Mouse (Mus musculus) WW6 (cell line): ENCODE results near the gene Psmd14.

ENCODE experiments used
- DNase-seq: peaks from one replicate; pipeline ENCODE4 v3.0.0-alpha.2; 2013; ENCODE audit warnings: low read depth, low spot score

Psmd14 gene

DNA sequence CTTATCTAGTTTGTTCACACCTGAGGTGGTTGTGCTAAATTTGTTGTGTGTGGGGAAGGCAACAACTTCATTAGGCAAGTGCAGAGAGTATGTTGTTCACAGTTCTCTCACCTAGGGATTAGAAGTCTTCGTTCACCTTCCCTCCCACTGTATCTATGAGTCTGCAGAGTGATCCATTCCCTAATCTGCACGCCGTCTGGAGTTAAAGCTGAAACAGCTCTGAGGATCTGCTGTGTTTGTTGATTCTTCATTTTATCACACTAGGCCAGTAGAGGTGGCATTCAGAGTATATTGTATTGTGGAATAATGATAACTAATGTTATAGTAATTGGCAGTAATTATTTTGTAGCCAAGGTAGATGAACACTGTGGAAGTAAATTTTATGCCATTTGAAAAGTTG, 48.5 kb downstream of the Psmd14 start:
- DNase-seq, result no peak

DNA sequence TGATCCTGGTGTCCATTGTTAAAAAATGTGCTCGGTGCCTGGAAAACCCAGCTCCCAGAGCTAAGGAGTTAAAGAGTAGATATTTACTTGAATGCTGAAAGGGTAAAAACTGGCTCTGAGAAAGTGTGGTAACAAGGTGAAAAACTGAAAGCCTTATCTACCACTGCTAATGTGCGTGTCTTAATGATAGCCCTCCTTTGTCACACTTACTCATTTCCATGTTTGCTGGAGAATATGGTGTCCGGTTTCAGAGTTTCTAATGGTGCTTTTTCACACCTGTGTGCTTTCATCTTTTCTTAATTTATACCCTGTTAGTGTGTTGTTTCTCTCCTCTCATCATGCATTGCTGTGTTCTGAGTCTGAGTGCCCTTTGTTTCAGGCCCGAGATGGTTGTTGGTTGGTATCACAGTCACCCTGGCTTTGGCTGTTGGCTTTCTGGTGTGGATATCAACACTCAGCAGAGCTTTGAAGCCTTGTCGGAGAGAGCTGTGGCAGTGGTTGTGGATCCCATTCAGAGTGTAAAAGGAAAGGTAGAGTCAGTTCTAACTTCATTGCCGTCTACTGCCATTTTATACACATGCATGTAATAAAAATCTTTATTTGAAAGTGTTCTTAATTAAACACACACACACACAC, 53.1 kb downstream of the Psmd14 start:
- no peak for DNase-seq

DNA sequence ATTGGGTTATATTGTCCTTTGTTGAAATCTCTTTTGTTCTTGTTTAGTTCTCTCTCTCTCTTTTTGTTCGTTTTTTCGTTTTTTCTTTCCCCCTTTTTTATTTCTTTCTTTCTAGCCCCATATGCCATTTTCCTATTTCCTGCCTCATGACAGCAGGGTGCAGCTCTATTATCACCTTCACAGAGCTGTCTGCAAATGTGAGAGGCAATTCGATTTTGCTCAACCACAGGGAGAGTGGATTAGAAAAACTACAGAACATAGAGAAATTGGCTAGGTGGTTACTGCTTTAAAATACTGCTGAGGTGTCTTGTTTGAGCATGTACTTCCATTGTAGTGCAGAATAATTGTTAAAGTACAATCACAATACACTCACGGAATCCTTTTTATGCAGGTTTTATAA, 54.0 kb downstream of the Psmd14 start:
- DNase-seq, result no peak

DNA sequence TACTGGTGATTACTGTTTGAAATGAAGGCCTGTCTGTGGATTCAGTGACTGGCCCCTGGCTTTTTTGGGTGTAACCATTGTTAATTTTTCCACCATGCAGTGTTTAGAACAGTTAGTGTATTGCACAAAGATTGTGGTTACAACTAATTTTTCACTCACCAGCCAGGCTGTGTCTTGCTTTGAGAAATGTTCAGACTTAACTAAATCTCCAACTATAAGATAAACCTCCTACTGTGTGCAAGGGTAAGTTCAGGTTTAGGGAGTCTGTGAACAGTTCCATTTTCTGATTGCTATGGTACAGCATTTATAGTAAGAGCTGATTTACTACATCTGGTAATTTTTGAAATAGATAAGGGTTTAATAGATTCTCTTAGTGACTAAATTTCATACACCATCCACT, 69.3 kb downstream of the Psmd14 start:
- DNase-seq, result no peak

DNA sequence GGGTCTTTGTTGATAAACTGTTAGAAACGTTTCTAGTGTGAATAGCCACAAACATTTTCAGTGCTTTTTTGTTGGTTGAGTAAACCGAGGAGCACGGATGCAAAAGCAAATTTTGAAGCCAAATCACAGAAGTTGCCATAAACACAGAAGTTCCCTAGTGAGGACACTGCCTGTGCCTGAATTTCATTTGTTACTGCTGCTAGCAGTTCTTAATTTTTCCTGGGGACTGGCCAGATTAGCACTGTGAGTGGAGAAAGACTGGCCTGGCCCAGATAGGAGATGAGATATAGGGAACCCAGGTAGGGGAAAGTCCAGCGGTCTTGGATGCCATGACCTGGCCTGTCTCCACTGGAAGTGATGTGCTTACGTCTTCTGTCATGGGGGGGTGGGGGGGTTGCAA, 83.5 kb downstream of the Psmd14 start:
- DNase-seq, result no peak

DNA sequence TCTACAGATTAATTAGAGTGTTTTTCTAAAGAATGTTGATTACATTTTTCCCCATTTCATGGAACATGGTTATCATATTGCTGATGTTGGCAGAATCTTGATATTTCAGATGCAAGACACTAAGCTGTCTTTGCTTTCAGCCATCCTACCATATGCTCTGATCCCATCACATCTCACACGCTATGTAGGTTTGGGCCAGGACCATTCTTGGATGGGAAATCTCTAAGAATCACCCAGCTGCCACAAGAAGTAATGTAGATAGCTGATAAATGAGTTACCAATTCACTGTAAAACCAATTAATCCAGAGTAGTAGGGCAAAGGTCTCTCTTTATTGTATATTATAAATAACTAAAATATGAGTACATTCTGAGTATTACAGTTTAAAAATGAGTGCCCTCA, 86.6 kb downstream of the Psmd14 start:
- no peak for DNase-seq

DNA sequence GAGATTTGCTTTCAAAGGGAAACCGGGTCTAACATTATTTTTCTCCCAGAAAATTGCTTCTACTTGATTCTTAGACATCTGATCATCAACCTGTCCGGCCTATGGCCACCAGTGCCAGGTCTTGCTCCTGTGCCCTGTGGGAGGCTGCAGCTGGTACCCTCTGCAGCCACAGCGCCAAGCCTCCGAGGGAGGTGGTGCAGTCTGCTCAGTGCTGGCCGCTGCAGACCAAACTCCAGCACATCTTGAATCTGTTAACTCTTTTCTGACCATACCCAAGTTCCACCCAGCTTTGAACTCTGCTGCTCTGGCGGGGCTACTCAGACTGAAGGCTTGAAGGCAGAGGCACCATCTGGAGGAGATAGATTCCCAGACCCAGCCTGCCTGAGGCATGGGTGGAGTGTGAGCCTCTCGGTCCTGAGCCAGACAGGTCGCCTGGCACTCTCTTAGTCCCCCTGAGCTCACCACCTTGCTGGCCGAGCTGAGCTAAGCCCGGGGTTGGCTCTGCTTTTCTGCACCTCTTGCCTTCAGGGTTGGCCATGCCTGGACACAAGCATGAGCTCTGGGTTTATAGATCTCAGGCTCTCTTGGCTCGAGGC, 91.3 kb downstream of the Psmd14 start, which contains the start of gene Tbr1:
TSS of gene Tbr1 (plus strand) at position 275 of the 596 bp plus-strand sequence.
- no peak for DNase-seq

DNA sequence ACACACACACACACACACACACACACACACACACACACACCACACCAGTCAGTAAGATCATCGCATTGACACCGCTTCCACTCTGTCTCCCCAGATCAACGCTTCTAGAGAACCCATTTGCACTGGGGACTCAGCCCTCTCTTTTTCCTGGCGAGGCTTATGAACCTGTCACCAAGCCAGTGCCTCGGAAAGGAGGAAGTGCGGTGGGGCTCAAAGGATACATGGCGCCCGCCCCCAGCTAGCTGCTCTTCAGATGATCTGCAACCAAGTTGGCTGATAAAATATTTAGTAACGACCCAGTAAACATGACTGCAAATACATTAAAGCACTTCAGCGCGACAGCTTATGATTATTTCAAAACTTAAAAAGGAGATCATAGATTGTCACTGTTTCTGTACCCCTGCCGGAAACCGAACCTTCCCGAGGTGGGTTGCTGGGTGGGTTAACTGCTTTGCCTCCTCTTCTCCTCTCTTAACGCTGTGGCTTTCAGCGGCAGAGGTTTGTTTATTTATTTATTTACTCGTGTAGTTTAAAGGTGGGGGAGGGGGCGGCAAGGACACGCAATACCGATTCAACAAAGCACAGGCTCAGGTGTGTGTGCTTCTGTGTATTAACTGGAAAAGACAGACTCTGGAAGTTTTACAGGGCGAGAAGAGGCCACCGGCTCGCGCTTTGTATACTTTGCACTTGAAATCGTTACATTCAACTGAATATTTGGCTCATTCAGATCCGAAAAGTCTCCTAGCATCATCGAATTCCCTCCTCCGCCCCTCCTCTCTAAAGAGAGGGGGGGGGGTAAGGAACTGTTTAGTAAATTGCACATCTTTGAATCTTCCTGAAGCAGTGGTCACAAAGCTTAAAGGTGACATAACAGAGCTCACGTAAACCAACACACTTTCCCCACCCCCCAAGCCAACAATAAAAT, 92.2 kb downstream of the Psmd14 start:
- DNase-seq, result no peak

DNA sequence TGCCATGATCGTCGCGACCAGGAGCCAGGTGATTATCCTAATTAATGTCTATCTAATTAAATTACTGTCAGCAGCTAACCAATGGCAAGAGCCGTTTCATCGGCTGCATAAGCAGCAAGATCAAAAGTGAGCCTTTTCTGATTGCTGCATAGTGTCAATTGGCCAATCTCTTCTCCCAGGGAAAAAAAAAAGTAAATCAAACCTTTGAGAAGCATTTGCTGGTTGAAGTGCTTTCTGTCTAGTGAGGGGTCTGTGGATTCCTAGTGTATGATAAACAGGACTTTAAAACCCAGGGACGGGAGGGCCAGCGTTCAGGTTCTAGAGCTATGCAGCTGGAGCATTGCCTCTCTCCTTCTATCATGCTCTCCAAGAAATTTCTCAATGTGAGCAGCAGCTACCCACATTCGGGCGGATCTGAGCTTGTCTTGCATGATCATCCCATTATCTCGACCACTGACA, 92.9 kb downstream of the Psmd14 start:
- DNase-seq, result no peak

DNA sequence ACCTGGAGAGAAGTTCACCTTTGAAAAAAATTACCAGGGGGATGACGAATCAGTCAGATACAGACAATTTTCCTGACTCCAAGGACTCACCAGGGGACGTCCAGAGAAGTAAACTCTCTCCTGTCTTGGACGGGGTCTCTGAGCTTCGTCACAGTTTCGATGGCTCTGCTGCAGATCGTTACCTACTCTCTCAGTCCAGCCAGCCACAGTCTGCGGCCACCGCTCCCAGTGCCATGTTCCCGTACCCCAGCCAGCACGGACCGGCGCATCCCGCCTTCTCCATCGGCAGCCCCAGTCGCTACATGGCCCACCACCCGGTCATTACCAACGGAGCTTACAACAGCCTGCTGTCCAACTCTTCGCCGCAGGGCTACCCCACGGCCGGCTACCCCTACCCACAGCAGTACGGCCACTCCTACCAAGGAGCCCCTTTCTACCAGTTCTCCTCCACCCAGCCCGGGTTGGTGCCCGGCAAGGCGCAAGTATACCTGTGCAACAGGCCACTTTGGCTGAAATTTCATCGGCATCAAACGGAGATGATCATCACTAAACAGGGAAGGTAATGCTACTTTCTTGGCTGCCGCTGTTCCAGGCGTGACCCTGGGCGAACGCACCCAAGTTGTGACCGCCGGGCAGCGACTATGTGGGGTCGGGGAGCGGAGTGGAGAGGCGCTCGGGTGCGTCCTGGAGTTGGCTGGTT, 93.5 kb downstream of the Psmd14 start:
- no peak for DNase-seq

DNA sequence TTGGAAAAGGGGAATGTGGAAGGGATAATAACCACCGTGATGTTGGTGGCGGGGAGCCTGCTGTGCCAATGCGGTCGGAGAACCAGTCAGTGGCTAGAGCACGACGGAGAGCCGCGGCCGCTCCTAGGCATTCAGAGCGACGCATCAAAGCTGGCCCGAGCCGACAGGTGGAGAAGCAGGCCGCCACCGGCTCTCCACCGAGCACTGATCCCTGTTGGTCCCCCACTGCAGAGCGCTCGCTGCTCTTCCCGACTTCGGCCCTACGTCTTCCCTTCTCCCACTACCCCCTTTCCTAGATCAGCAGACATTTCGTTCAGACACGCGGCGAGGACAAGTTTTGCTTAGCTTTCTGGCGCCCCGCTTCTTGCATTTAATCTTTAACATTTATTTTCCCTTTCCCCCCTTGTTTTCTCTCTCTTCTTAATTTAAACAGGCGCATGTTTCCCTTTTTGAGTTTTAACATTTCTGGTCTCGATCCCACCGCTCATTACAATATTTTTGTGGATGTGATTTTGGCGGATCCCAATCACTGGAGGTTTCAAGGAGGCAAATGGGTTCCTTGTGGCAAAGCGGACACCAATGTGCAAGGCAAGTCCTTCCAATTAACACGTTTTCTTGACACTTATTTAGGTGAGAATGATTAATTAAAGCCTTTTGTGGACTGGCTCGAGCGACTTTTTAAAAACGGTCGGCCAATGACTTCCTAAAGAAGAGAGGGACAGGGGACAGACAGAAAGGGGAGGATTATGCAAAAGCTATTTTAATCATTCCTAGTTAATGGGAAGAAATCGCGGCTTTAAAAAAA, 94.2 kb downstream of the Psmd14 start:
- no peak for DNase-seq

DNA sequence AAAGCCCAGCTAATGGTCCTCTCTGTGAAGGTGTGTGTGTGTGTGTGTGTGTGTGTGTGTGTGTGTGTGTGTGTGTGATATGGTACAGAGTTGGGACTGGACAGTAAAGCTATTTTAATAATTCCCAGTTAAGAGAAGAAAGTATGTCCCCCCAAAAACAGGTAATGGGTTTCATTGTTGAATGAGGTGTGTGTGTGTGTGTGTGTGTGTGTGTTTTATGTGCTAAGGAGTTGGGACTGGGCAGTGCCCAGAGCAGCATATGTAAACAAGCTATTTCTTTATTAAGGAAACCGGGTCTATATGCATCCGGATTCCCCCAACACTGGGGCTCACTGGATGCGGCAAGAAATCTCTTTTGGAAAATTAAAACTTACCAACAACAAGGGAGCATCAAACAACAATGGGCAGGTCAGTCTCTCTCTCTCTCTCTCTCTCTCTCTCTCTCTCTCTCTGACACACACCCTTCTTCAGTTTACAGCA, 94.9 kb downstream of the Psmd14 start:
- no peak for DNase-seq

DNA sequence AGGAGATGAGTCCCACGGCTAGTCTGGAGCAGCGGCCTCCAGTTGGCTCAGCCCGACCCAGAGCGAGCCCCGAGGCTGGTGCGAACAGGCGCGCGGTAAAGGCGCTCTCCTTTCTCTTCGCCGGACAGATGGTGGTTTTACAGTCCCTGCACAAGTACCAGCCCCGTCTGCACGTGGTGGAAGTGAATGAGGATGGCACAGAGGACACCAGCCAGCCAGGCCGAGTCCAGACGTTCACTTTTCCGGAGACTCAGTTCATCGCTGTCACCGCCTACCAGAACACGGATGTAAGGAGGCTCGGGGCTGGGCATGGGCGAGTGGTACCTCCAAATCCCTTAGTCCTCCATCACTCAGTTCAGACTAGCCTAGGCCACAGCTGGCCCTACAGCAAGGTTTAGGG, 95.7 kb downstream of the Psmd14 start:
- DNase-seq, result no peak

DNA sequence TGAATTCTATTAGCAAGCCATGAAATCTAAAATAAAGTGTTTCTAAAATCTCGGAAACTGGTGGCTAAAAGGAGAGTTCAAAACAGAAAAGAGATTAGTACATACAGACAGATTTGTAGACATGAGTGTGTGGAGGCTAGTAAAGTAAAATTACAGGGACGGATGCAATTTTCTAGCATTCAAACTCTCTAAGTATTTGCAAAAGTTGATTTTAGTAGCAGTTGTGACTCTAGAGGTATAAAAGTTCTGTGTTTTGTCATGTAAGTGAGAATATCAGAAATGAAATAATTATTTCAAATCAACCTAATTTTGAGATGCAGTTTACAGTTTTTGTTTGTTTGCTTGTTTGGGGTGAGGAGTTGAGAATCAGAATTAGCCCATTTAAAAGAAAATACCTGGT, 96.3 kb downstream of the Psmd14 start:
- no peak for DNase-seq

DNA sequence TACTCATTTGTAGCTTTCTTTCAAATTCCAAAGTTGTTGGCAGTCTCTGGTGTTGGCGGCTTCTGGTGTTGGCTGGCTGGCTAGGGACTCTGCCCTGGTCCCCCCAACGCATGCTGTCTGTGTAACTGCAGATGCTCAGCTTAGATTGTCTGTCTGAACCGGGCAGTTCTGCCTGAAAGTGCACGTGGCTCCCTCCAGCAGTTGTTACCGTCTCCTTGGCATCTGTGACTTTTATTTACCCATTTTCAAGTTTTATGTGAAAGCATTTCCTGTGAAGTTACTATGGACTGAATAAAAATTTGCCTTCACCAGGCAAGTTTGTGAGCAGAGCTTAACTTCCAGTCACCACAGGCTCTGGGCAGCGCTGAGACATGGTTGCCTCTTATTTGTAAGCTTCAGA, 97.3 kb downstream of the Psmd14 start:
- DNase-seq, result no peak

DNA sequence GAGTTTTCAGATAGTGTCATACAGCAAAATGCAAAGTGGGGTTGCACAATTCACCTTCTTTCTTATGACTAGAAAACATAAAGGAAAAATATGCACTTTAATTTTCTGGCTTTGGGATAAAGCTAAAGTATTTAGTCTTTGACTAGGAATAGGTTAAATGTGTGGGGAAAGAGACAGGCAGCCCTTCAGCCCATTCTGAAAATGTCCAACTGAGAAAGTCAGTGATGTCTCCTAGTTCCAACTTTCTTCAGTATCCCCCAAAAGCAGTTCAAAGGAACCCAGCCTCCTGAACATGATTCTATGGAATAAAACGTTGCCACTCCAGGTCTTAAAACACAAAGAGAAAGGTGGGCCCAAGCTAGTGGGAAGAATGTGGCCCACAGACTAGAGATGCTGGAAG, 97.9 kb downstream of the Psmd14 start:
- DNase-seq, result no peak

DNA sequence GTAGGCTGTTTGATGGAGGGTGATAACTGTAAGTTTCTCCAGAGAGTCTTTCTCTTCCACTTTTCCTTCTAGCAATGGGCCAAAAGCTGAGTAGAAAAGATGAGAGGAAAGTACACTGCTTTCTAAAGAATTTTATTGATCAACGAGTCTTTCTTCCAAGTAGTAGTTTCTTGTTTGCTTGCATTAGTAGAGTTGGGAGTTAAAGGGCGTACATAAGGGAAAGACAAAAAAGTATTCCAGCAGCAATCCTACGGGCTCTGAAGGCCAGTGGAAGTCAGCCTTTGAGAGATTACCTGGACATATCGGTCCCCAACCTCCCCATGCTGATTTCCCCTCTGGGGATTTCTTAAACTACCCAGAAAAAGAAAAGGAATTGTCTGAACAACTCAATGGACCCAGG, 99.3 kb downstream of the Psmd14 start:
- DNase-seq, result no peak

DNA sequence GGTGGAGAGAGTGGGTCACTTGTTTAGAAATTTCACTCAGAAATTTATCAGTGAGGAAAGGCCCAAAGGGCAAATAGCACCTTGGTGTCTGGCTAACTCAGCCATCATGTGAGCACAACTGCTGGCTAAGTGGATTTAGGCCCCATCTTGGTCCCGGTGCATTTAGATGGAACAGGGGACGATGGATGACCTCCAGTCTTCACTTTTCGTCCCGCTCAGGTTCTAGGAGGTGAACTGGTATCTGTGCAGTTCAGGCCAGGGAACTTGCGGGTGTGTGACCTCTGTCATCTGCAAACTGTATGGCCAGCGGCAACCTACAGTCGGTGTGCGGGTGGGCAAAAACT, 99.6 kb downstream of the Psmd14 start:
- DNase-seq, result no peak

DNA sequence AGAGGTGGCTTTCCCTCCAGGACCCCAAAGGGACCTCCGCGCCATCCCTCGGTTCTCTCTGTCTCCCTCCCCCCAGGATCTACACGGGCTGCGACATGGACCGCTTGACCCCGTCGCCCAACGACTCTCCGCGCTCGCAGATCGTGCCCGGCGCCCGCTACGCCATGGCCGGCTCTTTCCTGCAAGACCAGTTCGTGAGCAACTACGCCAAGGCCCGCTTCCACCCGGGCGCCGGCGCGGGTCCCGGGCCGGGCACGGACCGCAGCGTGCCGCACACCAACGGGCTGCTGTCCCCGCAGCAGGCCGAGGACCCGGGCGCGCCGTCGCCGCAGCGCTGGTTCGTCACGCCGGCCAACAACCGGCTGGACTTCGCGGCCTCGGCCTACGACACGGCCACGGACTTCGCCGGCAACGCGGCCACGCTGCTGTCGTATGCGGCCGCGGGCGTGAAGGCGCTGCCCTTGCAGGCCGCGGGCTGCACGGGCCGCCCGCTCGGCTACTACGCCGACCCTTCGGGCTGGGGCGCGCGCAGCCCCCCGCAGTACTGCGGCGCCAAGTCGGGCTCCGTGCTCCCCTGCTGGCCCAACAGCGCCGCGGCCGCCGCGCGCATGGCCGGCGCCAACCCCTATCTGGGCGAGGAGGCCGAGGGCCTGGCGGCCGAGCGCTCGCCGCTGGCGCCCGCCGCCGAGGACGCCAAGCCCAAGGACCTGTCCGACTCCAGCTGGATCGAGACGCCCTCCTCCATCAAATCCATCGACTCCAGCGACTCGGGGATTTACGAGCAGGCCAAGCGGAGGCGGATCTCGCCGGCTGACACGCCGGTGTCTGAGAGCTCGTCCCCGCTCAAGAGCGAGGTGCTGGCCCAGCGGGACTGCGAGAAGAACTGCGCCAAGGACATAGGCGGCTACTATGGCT, 100.3 kb downstream of the Psmd14 start:
- no peak for DNase-seq

DNA sequence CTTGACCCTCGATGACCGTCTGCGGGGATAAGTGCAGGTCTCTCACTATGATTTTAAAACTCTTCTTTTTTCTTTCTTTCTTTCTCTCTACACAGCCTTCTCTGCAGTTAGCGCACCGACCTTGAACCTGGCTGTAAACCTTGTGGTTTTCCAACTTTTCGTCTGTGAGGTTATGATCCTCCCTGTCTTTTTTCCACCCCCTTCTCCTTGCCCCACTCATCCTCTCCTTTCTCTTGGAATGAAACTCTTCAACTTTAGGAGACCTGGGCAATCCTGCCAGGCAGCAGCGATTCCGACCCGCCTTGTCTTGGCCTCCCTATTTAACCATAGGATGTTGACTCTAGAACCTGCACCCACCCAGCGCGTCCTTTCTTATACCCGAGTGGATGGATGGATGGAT, 101.0 kb downstream of the Psmd14 start:
- no peak for DNase-seq
